Mouse (Mus musculus) midbrain, embryonic 12.5 days (tissue): ENCODE measurements at regions not wholly inside any gene's neighbourhood (a gene's known extent, or its start where the extent isn't known, plus 50 kb on each side); places are given as distances from the start of the nearest gene placed in this dataset.

Experiments
- ATAC-seq: fragments of 200-750 bp; cut with Nextera tagmentation; 2 replicates; pipeline ENCODE4 v1.8.0; 2017; ENCODE audit warnings: low read depth, moderate TSS enrichment, moderate library complexity; ENCODE audit not compliant: low FRiP score
- H3K27ac ChIP-seq: fragments of 300-500 bp; sonication (generic); replicated peaks from 2 replicates; pipeline ENCODE4 v1.5.1; 2016; ENCODE audit warnings: mild to moderate bottlenecking
- H3K27me3 ChIP-seq: fragments of 300-500 bp; sonication (generic); 2 replicates; pipeline ENCODE4 v1.6.1; 2016; ENCODE audit warnings: mild to moderate bottlenecking
- H3K36me3 ChIP-seq: fragments of 300-500 bp; sonication (generic); 2 replicates; pipeline ENCODE4 v1.6.1; 2016
- H3K4me1 ChIP-seq: fragments of 300-500 bp; sonication (generic); 2 replicates; pipeline ENCODE4 v1.6.1; 2016
- H3K4me2 ChIP-seq: fragments of 300-500 bp; sonication (generic); replicated peaks from 2 replicates; pipeline ENCODE4 v1.6.1; 2016; ENCODE audit warnings: mild to moderate bottlenecking, moderate library complexity
- H3K4me3 ChIP-seq: fragments of 300-500 bp; sonication (generic); 2 replicates; pipeline ENCODE4 v1.5.1; 2016; ENCODE audit warnings: mild to moderate bottlenecking
- H3K9ac ChIP-seq: fragments of 300-500 bp; sonication (generic); replicated peaks from 2 replicates; pipeline ENCODE4 v1.6.1; 2016; ENCODE audit warnings: mild to moderate bottlenecking, moderate library complexity
- H3K9me3 ChIP-seq: fragments of 300-500 bp; sonication (generic); 2 replicates; pipeline ENCODE4 v1.6.1; 2016; ENCODE audit warnings: mild to moderate bottlenecking
- WGBS: fragments of 180-500 bp; shearing (Covaris S2); methylation state at CpG from one replicate; pipeline ENCODE4 v1.1.7; 2016; 5-methylcytosine and 5-hydroxymethylcytosine counted together

DNA sequence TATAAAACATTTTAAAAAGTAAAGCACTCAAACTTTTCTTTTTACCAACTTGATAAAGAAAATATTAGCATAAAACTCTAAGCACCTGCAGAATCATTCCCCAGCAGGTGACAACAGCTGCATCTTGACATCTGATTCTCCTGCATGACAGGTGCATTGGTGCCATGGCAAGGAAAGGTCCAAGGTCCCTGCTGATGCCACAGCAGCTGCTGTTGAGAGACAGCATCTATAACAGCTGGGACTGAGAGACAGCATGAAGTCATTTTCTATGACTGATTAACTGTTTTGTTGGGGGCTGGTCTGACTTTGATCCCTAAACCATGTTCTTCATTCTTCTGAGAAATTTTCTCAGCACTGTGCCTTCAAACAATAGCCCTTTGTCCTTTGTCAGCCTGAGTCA is 1086.1 kb upstream of the Pcdh20 start:
- Histone ChIP-seq H3K4me1 (0 out of 2 replicates have a peak, but pooled peaks cover 4% of the 10 kb centered on the region), H3K9ac (no peak overlapping the region), H3K9me3 (no peaks in the 10 kb centered on the region), H3K36me3 (no peaks in the 10 kb centered on the region), H3K4me3 (no peak overlapping the region), H3K27me3 (no peaks in the 10 kb centered on the region), H3K27ac (no peak overlapping the region), H3K4me2 (no peak overlapping the region)
- ATAC-seq: peak; percentile 44; the same call in 1 of the 2 replicates

DNA sequence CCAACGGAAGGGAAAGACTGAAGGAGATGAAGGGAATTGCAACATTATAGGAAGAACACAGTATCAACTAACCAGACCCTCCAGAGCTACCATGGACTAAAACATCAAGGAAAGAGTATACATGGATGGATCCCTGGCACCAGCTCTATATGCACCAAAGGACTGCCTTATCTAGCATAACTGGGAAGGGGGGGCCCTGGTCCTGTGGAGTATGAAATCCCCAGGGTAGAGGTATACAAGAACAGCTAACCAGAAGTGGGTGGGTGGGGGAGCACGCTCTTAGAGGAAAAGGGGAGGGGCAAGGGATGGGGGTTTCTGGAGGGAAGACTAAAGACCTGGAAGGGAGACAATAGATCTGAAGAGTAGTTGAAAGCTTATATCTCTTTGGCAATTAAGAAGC is 1085.0 kb upstream of the Pcdh20 start:
- WGBS: 41% methylated on average over 2 of the region's 2 CpGs
- Histone ChIP-seq H3K36me3 (no peaks in the 10 kb centered on the region), H3K4me3 (no peak overlapping the region), H3K9me3 (no peaks in the 10 kb centered on the region), H3K27ac (no peak overlapping the region), H3K4me1 (0 out of 2 replicates have a peak, but pooled peaks cover 4% of the 10 kb centered on the region), H3K27me3 (no peaks in the 10 kb centered on the region), H3K4me2 (no peak overlapping the region), H3K9ac (no peak overlapping the region)
- no peak for ATAC-seq

DNA sequence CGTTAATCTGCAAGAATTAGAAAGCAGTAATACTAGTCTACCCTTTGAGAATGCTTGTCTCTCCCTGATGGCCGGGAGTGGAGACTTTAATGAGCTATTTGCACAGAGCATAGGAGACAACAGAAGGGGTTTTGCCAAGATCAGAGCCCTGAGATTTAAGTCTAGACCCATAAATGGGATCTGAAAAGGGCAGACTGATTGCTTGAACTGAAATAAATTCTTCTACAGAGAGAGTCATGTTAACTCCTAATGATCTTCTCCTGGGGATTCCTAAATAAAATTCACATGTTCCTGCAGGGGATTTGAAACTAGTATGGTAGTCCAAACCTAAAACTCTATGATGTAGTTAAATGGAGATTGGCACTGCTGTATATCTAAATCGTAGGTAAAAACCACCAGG is 1082.9 kb upstream of the Pcdh20 start:
- Histone ChIP-seq H3K4me1 (0 out of 2 replicates have a peak, but pooled peaks cover 4% of the 10 kb centered on the region), H3K9me3 (no peaks in the 10 kb centered on the region), H3K4me2 (no peak overlapping the region), H3K36me3 (no peaks in the 10 kb centered on the region), H3K27ac (no peak overlapping the region), H3K4me3 (no peak overlapping the region), H3K27me3 (no peaks in the 10 kb centered on the region), H3K9ac (no peak overlapping the region)
- 0 out of 2 replicates have a peak, but pooled peaks have one; percentile 35 for ATAC-seq
- 59% methylated on average over 3 of the region's 3 CpGs for WGBS
